Mouse (Mus musculus): ENCODE measurements around the gene Car5a.

- TF ChIP-seq CTCF (IDR thresholded peaks at IDR 0.05 in 2 of 3, conservative IDR thresholded peaks at IDR 0.05 in 1 of 3; ENCODE audit: control insufficient read depth in 1 of 3, insufficient read depth in 1 of 3, low read depth in 2 of 3, low read length in 3 of 3, poor library complexity in 1 of 3, severe bottlenecking in 1 of 3) (no peak), MAZ (IDR thresholded peaks at IDR 0.05; ENCODE audit: low read depth, low read length) (no peak), EP300 (IDR thresholded peaks at IDR 0.05; ENCODE audit: low read depth in 1 of 2, low read length in 2 of 2) (no peak), USF1 (IDR thresholded peaks at IDR 0.05; ENCODE audit: low read depth, low read length) (no peak), TAL1 (IDR thresholded peaks at IDR 0.05; ENCODE audit: low read length) (no peak), ZKSCAN1 (IDR thresholded peaks at IDR 0.05; ENCODE audit: low read depth, low read length) (no peak), MAFK (IDR thresholded peaks at IDR 0.05; ENCODE audit: borderline replicate concordance, low read depth, low read length) (no peak), ZC3H11A (IDR thresholded peaks at IDR 0.05; ENCODE audit: low read depth, low read length) (no peak), TCF12 (IDR thresholded peaks at IDR 0.05; ENCODE audit: low read depth, low read length) (no peak), GATA1 (IDR thresholded peaks at IDR 0.05; ENCODE audit: low read depth, low read length) (no peak), ETS1 (IDR thresholded peaks at IDR 0.05; ENCODE audit: low read depth, low read length) (no peak)
These were observed 48.8 kb downstream of the Car5a start for GRCm38 (mm10) chr8:121895910-121896309.
